Mouse (Mus musculus) small intestine, adult 2 months (tissue): ENCODE data around the gene Pcp4. TPM values are rescaled to one million over a fixed set of nuclear protein-coding genes. Genes with fewer than 3 reads are reported as not detected.
"Not testable (repeated sequence)": the region's sequence is repeated elsewhere in the genome, so short reads cannot be mapped to it uniquely, and the experiment has no call there.

Experiments
- H3K27ac ChIP-seq: fragments of 200-500 bp; 2 replicates; pipeline ENCODE4 v1.5.1; 2012; ENCODE audit warnings: low read depth, low read length, control low read depth, inconsistent platforms; ENCODE audit not compliant: insufficient read depth
- H3K27me3 ChIP-seq: fragments of 200-500 bp; 2 replicates; pipeline ENCODE4 v1.6.1; 2012; ENCODE audit warnings: mild to moderate bottlenecking, moderate library complexity, low read length, inconsistent platforms; ENCODE audit not compliant: control insufficient read depth, insufficient read depth
- H3K36me3 ChIP-seq: fragments of 200-500 bp; 2 replicates; pipeline ENCODE4 v1.6.1; 2012; ENCODE audit warnings: mild to moderate bottlenecking, low read length, control low read depth, inconsistent platforms; ENCODE audit not compliant: control insufficient read depth, insufficient read depth
- H3K4me1 ChIP-seq: fragments of 200-500 bp; 2 replicates; pipeline ENCODE4 v1.6.1; 2012; ENCODE audit warnings: low read length, inconsistent platforms, mixed read lengths; ENCODE audit not compliant: control insufficient read depth, insufficient read depth, insufficient read length
- H3K4me3 ChIP-seq: fragments of 200-500 bp; 2 replicates; pipeline ENCODE4 v1.5.1; 2012; ENCODE audit warnings: low read depth, mild to moderate bottlenecking, control low read depth, inconsistent platforms, low read length, moderate library complexity
- CTCF ChIP-seq: fragments of 200-500 bp; IDR thresholded peaks from 2 replicates; pipeline ENCODE4 v1.5.1; 2012; ENCODE audit warnings: low read depth, mild to moderate bottlenecking, control low read depth, inconsistent platforms, low read length, moderate library complexity, mixed read lengths; ENCODE audit not compliant: insufficient replicate concordance, insufficient read length; ENCODE audit errors: extremely low read depth
- POLR2A ChIP-seq: fragments of 200-500 bp; IDR thresholded peaks from 2 replicates; pipeline ENCODE4 v1.6.1; 2012; ENCODE audit warnings: low read depth, mild to moderate bottlenecking, control low read depth, inconsistent platforms, low read length, moderate library complexity
- WGBS: fragments of 180-500 bp; shearing (Covaris S2); methylation state at CpG from one replicate; pipeline ENCODE4 v1.1.7; 2018; 5-methylcytosine and 5-hydroxymethylcytosine counted together
- polyA plus RNA-seq: library from polyadenylated mRNA; depleted of rRNA; stranded (reverse); fragments of >200 nt; gene quantifications from 2 replicates; pipeline ENCODE4 v1.2.3, GENCODE M21; 2012

Pcp4 gene
- polyA plus RNA-seq, 1 experiment, result 0.87 TPM

DNA sequence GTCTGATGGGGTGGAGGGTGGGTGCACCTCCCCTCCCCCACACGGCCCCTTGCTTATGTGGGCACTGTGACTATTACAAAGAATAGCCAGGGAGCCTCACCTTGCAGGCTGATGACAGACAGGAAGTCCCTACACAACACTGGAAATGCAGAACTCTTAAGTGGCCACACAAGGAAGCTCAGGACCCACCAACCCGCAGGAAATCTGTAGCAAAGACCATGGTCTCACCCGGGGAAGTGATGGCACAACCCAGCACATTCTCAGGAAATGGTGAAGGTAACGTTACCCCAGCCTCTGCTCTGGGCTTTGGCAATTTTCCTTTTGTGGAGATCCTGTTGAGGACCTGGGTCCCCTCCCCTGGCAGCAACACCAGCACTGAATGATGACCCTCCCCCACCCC, 27.7 kb upstream of the Pcp4 start:
- WGBS, result 57% methylated on average over 4 of the region's 4 CpGs
- Histone ChIP-seq H3K27ac (no peak overlapping the region), H3K4me1 (no peaks in the 10 kb centered on the region), H3K27me3 (no peaks in the 10 kb centered on the region), H3K36me3 (no peaks in the 10 kb centered on the region), H3K4me3 (no peak overlapping the region)
- TF ChIP-seq POLR2A, result no peak

DNA sequence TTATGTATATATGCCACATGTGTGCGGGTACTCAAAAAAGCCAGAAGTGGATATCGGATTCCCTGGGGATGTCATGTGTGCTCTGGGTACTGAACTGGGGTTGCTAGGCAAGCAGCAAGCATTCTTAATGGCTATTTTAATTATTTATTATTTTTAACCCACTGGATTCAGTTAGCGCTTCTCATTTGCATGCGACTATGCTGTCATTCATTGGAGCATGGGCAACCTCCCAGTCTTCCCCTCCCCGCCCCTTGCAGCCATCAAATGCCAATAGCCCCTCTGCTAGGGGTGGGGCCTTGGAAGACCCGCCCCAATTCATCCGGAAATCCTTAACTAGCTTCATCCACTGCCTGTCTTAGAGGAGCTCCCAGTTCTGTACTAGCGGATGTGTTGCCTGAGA, 26.5 kb upstream of the Pcp4 start:
- Histone ChIP-seq H3K4me1 (no peaks in the 10 kb centered on the region), H3K4me3 (no peak overlapping the region), H3K27me3 (no peaks in the 10 kb centered on the region), H3K27ac (no peak overlapping the region), H3K36me3 (no peaks in the 10 kb centered on the region)
- no peak for TF ChIP-seq CTCF
- no peak for TF ChIP-seq POLR2A
- 77% methylated on average over 8 of the region's 8 CpGs for WGBS

- WGBS, result 87% methylated on average over 3 of the region's 3 CpGs
- no peaks in the 10 kb centered on the region for H3K27me3 ChIP-seq
- no peaks in the 10 kb centered on the region for H3K36me3 ChIP-seq
- TF ChIP-seq POLR2A, result no peak
- TF ChIP-seq CTCF, result no peak
- no peaks in the 10 kb centered on the region for H3K4me1 ChIP-seq
- H3K4me3 ChIP-seq, result no peak overlapping the region
- H3K27ac ChIP-seq, result no peak overlapping the region
Observed at GRCm38 (mm10) chr16:96441826-96442225, 25.6 kb upstream of the Pcp4 start.

- no peak within 1 kb of the TSS for H3K4me3 ChIP-seq
- H3K4me1 ChIP-seq, result no peaks in the 10 kb centered on the region
- H3K27me3 ChIP-seq, result no peaks in the 10 kb centered on the region
- 42% methylated on average over 2 of the region's 2 CpGs for WGBS
- TF ChIP-seq CTCF (no peak), POLR2A (no peak)
- H3K27ac ChIP-seq, result no peak within 1 kb of the TSS
- H3K36me3 ChIP-seq, result no peaks in the 10 kb centered on the region
Observed at GRCm38 (mm10) chr16:96443468-96443867, 23.9 kb upstream of the Pcp4 start, which contains the start of gene Itgb2l. TSS of gene Itgb2l (minus strand) at chr16:96443619.

- H3K27me3 ChIP-seq, H3K27ac ChIP-seq, H3K4me3 ChIP-seq, H3K4me1 ChIP-seq, H3K36me3 ChIP-seq: not testable (repeated sequence)
- WGBS, result 93% methylated on average over 15 of the region's 16 CpGs
Observed at GRCm38 (mm10) chr16:96450871-96451270, 16.5 kb upstream of the Pcp4 start.

DNA sequence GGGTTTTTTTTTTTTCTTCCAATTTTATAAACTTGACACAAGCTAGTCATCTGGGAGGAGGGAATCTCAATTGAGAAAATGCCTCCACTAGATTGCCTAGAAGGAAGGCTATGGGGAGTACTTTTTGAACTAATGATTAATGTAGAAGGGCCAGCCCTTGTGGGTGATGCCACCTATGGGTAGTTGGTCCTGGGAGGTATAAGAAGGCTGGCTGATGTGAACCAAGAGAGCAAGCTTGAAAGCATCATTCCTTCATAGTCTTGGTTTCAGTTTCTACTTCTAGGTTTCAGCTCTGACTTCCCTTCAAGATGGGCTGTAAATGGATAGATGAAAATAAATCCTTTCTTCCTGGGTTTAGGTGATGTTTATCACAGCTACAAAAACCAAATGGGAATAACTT, 13.3 kb upstream of the Pcp4 start:
- TF ChIP-seq POLR2A, result no peak
- TF ChIP-seq CTCF, result no peak
- H3K4me1 ChIP-seq, result no peaks in the 10 kb centered on the region
- H3K27me3 ChIP-seq, result no peaks in the 10 kb centered on the region
- no peak overlapping the region for H3K4me3 ChIP-seq
- no peak overlapping the region for H3K27ac ChIP-seq
- H3K36me3 ChIP-seq, result no peaks in the 10 kb centered on the region

GRCm38 (mm10) chr16:96457612-96458011, 9.8 kb upstream of the Pcp4 start:
- no peak for TF ChIP-seq POLR2A
- no peak for TF ChIP-seq CTCF
- H3K27ac ChIP-seq, result no peak overlapping the region
- no peaks in the 10 kb centered on the region for H3K36me3 ChIP-seq
- no peaks in the 10 kb centered on the region for H3K27me3 ChIP-seq
- H3K4me3 ChIP-seq, result no peak overlapping the region
- H3K4me1 ChIP-seq, result no peaks in the 10 kb centered on the region
- WGBS, result 76% methylated on average over 5 of the region's 5 CpGs

DNA sequence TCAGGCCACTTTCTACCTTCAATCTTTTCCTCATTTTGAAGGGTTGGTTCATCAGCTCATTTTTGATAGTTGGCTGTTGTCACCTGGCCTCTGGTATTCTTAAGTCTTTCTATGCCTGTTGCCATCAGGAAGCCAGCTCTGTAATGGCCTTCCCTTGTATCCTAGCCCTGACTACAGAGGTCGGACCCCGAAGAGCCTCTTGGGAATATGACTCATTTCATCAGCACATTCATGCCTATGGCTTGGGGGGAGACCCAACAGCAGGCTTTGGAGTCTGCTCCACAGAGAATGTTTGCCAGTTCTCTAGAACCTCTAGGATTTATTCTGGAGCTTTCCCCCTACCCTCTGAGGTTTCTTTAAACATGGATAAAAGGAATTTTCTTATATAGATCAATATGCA, 8.1 kb upstream of the Pcp4 start:
- Histone ChIP-seq H3K4me1 (no peaks in the 10 kb centered on the region), H3K27ac (no peak overlapping the region), H3K27me3 (no peaks in the 10 kb centered on the region; the same call in 1 of the 2 replicates), H3K4me3 (no peak overlapping the region), H3K36me3 (no peaks in the 10 kb centered on the region)
- WGBS, result 81% methylated on average over 2 of the region's 2 CpGs
- TF ChIP-seq CTCF (no peak), POLR2A (no peak)
